Mouse (Mus musculus): ENCODE measurements around the gene Got1. TPM values are rescaled to one million over a fixed set of nuclear protein-coding genes. Genes with fewer than 3 reads are reported as not detected.

The Got1 gene
- polyA plus RNA-seq, 1 experiment from 2014 or later, result 49.3 TPM

DNA sequence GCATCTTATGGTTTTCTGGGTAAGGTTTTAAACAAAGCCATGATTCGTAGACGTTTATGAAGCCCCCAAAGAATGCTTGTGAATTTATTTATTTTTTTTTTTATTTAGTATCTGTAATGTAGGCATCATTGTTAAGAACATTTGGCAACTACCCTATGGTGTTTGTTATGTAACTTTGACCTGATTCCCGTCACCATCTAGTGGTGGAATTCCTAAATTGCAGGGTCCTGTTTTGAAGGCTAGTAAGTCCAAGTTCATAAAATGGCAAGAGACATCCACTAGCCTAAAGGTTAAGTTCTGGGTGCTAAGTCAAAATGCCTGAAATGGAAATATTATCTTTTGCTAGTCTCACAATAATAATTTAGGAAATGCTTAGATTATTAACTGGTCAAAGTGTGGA lies 37.0 kb downstream of the Got1 start:
- 41% methylated on average over 3 of the region's 3 CpGs for WGBS
- no peak for DNase-seq (ENCODE audit: low spot score)

DNA sequence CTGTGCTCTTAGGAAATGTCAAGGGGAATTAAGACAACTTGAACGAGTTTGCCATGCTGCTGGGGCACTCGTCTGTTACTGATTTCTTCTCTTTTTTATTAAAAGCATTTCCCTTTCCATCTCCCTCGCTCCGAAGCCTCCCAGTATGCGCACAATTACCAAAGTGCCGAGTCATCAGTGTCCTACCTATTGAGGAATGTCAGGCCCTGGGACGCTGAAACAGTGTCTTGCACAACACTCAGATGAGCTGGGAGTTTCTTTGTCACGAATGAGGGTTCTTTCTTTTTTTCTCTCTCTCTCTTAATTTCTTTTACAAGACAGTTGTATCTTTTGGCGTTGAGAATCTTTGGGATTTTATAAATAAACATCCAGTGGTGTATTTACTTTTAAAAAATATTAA lies 43.9 kb downstream of the Got1 start:
- TF ChIP-seq EP300 (optimal IDR thresholded peaks at IDR 0.05) (no peak), CTCF (IDR thresholded peaks at IDR 0.05; ENCODE audit: low read depth) (no peak)
- Histone ChIP-seq H3K36me3 (ENCODE audit: control insufficient read depth, insufficient read depth, low read length) (no peaks in the 10 kb centered on the region), H3K27ac (replicated peaks) (no peak overlapping the region), H3K4me1 (replicated peaks; ENCODE audit: control insufficient read depth, insufficient read depth) (no peaks in the 10 kb centered on the region), H3K4me3 (ENCODE audit: low read depth, low read length) (no peak overlapping the region), H3K9me3 (ENCODE audit: control insufficient read depth, low read length) (no peaks in the 10 kb centered on the region), H3K27me3 (ENCODE audit: control insufficient read depth, insufficient read depth, low read length) (no peaks in the 10 kb centered on the region), H3K9ac (ENCODE audit: low read length) (no peak overlapping the region), H3K4me2 (replicated peaks; ENCODE audit: low read depth) (no peak overlapping the region)
- WGBS, result 70% methylated on average over 9 of the region's 9 CpGs
- ATAC-seq (ENCODE audit: low FRiP score, low TSS enrichment) (no peak), DNase-seq (ENCODE audit: low spot score) (no peak)

More for the DNA sequence above, 37.0 kb downstream of the Got1 start:
- no peaks in the 10 kb centered on the region for H3K9me3 ChIP-seq (ENCODE audit: control insufficient read depth, low read length)
- no peaks in the 10 kb centered on the region for H3K4me1 ChIP-seq (replicated peaks; ENCODE audit: control insufficient read depth, insufficient read depth)
- no peak overlapping the region for H3K4me3 ChIP-seq (ENCODE audit: low read depth, low read length)
- TF ChIP-seq EP300 (optimal IDR thresholded peaks at IDR 0.05), result no peak
- TF ChIP-seq CTCF (IDR thresholded peaks at IDR 0.05; ENCODE audit: low read depth), result peak; percentile 76
- ATAC-seq (ENCODE audit: low FRiP score, low TSS enrichment), result no peak
- H3K27me3 ChIP-seq (ENCODE audit: control insufficient read depth, insufficient read depth, low read length), result no peaks in the 10 kb centered on the region
- H3K9ac ChIP-seq (ENCODE audit: low read length), result no peak overlapping the region
- no peak overlapping the region for H3K4me2 ChIP-seq (replicated peaks; ENCODE audit: low read depth)
- no peak overlapping the region for H3K27ac ChIP-seq (replicated peaks)
- H3K36me3 ChIP-seq (ENCODE audit: control insufficient read depth, insufficient read depth, low read length), result no peaks in the 10 kb centered on the region

DNA sequence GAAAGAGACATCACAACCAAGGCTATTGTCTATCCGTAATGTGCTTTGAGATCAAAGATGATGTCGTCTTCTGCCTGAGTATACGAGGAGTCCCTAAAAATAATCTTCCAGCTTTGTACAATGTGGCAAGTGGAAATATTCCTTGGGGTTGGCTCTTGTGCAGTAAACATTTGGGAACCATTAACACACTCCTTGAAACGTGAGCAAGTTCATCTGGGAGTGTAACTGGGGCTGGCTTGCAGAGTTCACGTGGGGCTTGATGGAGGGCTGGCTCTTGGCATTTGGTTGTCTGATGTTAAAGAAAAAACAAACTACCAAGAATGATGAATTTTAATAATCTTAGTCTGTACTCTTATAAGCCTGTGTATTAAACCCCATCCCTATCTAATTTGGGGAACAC lies 45.0 kb downstream of the Got1 start:
- TF ChIP-seq EP300 (optimal IDR thresholded peaks at IDR 0.05) (no peak), CTCF (IDR thresholded peaks at IDR 0.05; ENCODE audit: low read depth) (no peak)
- ATAC-seq (ENCODE audit: low FRiP score, low TSS enrichment) (no peak), DNase-seq (ENCODE audit: low spot score) (no peak)
- no peak overlapping the region for H3K4me3 ChIP-seq (ENCODE audit: low read depth, low read length)
- H3K36me3 ChIP-seq (ENCODE audit: control insufficient read depth, insufficient read depth, low read length), result no peaks in the 10 kb centered on the region
- no peak overlapping the region for H3K27ac ChIP-seq (replicated peaks)
- H3K9ac ChIP-seq (ENCODE audit: low read length), result no peak overlapping the region
- WGBS, result 71% methylated on average over 5 of the region's 5 CpGs
- no peaks in the 10 kb centered on the region for H3K9me3 ChIP-seq (ENCODE audit: control insufficient read depth, low read length)
- H3K27me3 ChIP-seq (ENCODE audit: control insufficient read depth, insufficient read depth, low read length), result no peaks in the 10 kb centered on the region
- no peaks in the 10 kb centered on the region for H3K4me1 ChIP-seq (replicated peaks; ENCODE audit: control insufficient read depth, insufficient read depth)
- H3K4me2 ChIP-seq (replicated peaks; ENCODE audit: low read depth), result no peak overlapping the region

DNA sequence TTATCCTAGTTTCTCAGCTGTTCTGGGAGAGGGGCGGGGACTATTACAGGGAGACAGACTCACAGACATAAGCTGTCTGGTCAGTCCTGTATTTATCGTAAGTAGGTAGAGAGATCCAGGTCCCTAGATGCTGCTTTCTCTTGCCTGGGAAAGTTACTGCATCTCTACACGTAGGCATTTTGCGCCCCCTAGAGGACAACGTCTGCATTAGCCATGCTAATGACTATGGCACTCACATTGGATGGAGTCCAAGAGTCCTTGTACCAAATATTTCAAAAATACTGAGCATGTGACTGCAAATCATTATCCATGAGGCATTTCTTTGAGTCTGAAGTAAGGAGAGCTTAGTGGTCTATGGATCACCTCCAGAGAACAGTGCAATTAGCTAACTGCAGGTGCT lies 45.5 kb downstream of the Got1 start:
- no peaks in the 10 kb centered on the region for H3K36me3 ChIP-seq (ENCODE audit: control insufficient read depth, insufficient read depth, low read length)
- peak; percentile 63 for DNase-seq (ENCODE audit: low spot score)
- WGBS, result 21% methylated on average over 5 of the region's 5 CpGs
- H3K27me3 ChIP-seq (ENCODE audit: control insufficient read depth, insufficient read depth, low read length), result no peaks in the 10 kb centered on the region
- H3K4me1 ChIP-seq (replicated peaks; ENCODE audit: control insufficient read depth, insufficient read depth), result no peaks in the 10 kb centered on the region
- no peak; the same call in 1 of the 2 replicates for ATAC-seq (ENCODE audit: low FRiP score, low TSS enrichment)
- H3K9ac ChIP-seq (ENCODE audit: low read length), result no peak overlapping the region
- no peak overlapping the region for H3K4me3 ChIP-seq (ENCODE audit: low read depth, low read length)
- no peaks in the 10 kb centered on the region for H3K9me3 ChIP-seq (ENCODE audit: control insufficient read depth, low read length)
- no peak overlapping the region for H3K27ac ChIP-seq (replicated peaks)
- no peak overlapping the region for H3K4me2 ChIP-seq (replicated peaks; ENCODE audit: low read depth)
- TF ChIP-seq CTCF (IDR thresholded peaks at IDR 0.05; ENCODE audit: low read depth) (peak; percentile 91), EP300 (optimal IDR thresholded peaks at IDR 0.05) (no peak)

DNA sequence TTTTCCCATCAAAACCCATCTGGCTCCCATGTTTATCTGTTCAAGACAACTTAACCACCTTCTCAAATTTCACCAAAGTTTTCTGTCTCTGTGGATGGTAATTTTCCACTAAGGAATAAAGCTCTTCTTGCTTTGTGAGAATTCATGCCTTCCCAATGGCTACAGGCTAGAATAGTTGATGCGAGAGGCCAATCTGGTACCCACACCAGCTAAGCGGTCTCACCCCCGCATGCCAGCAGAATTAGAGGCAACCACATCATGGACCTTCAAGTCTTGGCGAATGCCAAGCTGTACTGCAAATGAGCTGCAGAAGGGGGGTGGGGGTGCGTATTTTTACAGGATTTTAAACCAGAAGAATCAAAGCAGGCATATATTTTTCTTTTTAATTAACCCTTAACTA lies 47.0 kb downstream of the Got1 start:
- DNase-seq (ENCODE audit: low spot score) (no peak), ATAC-seq (ENCODE audit: low FRiP score, low TSS enrichment) (no peak)
- Histone ChIP-seq H3K4me1 (replicated peaks; ENCODE audit: control insufficient read depth, insufficient read depth) (no peaks in the 10 kb centered on the region), H3K27me3 (ENCODE audit: control insufficient read depth, insufficient read depth, low read length) (no peaks in the 10 kb centered on the region), H3K4me2 (replicated peaks; ENCODE audit: low read depth) (no peak overlapping the region), H3K27ac (replicated peaks) (no peak overlapping the region), H3K9me3 (ENCODE audit: control insufficient read depth, low read length) (no peaks in the 10 kb centered on the region), H3K36me3 (ENCODE audit: control insufficient read depth, insufficient read depth, low read length) (no peaks in the 10 kb centered on the region), H3K9ac (ENCODE audit: low read length) (no peak overlapping the region), H3K4me3 (ENCODE audit: low read depth, low read length) (no peak overlapping the region)
- 83% methylated on average over 5 of the region's 5 CpGs for WGBS
- TF ChIP-seq EP300 (optimal IDR thresholded peaks at IDR 0.05) (no peak), CTCF (IDR thresholded peaks at IDR 0.05; ENCODE audit: low read depth) (no peak)

DNA sequence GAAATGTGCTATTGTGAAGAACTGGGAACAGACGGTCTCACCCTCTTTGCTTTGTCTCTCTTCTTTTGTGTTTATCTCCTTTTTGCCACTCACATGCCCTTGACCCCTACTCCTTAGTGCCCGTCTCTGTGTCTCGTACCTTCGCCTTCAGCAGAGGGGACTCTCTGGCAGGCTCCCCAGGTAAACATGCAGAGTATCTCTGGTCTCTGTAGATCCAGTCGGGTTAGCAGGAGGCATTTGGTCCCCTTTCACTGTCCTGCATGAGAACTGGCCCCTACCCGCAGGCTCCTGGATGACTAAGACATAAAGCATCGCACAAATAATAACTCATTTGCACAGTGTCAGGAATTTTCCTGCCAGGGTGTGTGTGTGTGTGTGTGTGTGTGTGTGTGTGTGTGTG lies 48.3 kb downstream of the Got1 start:
- Histone ChIP-seq H3K36me3 (ENCODE audit: control insufficient read depth, insufficient read depth, low read length) (no peaks in the 10 kb centered on the region), H3K9ac (ENCODE audit: low read length) (no peak overlapping the region), H3K4me3 (ENCODE audit: low read depth, low read length) (no peak overlapping the region), H3K27me3 (ENCODE audit: control insufficient read depth, insufficient read depth, low read length) (no peaks in the 10 kb centered on the region), H3K4me1 (replicated peaks; ENCODE audit: control insufficient read depth, insufficient read depth) (no peaks in the 10 kb centered on the region), H3K4me2 (replicated peaks; ENCODE audit: low read depth) (no peak overlapping the region), H3K9me3 (ENCODE audit: control insufficient read depth, low read length) (no peaks in the 10 kb centered on the region), H3K27ac (replicated peaks) (no peak overlapping the region)
- WGBS, result 53% methylated on average over 7 of the region's 7 CpGs
- DNase-seq (ENCODE audit: low spot score) (no peak), ATAC-seq (ENCODE audit: low FRiP score, low TSS enrichment) (no peak)
- TF ChIP-seq EP300 (optimal IDR thresholded peaks at IDR 0.05) (no peak), CTCF (IDR thresholded peaks at IDR 0.05; ENCODE audit: low read depth) (no peak)

Data from stomach, postnatal 0 days (tissue).